Mouse (Mus musculus) C2C12 (cell line): ENCODE results near the gene Gm20604.

Experiments used
- CEBPB ChIP-seq: IDR thresholded peaks from one replicate; pipeline ENCODE4 v1.6.1; 2011; ENCODE audit warnings: low read depth, mild to moderate bottlenecking, control low read depth, moderate library complexity
- CTCF ChIP-seq: IDR thresholded peaks from one replicate; pipeline ENCODE4 v1.5.1; 2011; ENCODE audit not compliant: control insufficient read depth, insufficient read depth, insufficient read length
- FOSL1 ChIP-seq: IDR thresholded peaks from one replicate; pipeline ENCODE4 v1.8.0; 2011; ENCODE audit warnings: mild to moderate bottlenecking, low read length; ENCODE audit not compliant: poor library complexity, insufficient read depth, severe bottlenecking
- MAX ChIP-seq: IDR thresholded peaks from one replicate; pipeline ENCODE4 v1.6.1; 2011; ENCODE audit warnings: mild to moderate bottlenecking, control low read depth
- MYOD1 ChIP-seq: IDR thresholded peaks from one replicate; pipeline ENCODE4 v1.6.1; 2011; ENCODE audit warnings: low read depth; ENCODE audit not compliant: control insufficient read depth, insufficient read length
- MYOG ChIP-seq: IDR thresholded peaks from one replicate; pipeline ENCODE4 v1.6.1; 2011; ENCODE audit not compliant: control insufficient read depth, insufficient read length; ENCODE audit errors: extremely low read depth
- USF1 ChIP-seq: IDR thresholded peaks from one replicate; pipeline ENCODE4 v1.6.1; 2011; ENCODE audit warnings: low read depth, mild to moderate bottlenecking, control low read depth, moderate library complexity

GRCm38 (mm10) chr12:102748256-102748655 lies 10.2 kb downstream of the Gm20604 start:
- TF ChIP-seq CTCF (no peak), USF1 (no peak), MAX (no peak), CEBPB (no peak), FOSL1 (no peak), MYOG (no peak), MYOD1 (no peak)
